Mouse (Mus musculus) frontal cortex, adult 2 months (tissue): ENCODE data around the gene Enkur. TPM values are rescaled to one million over a fixed set of nuclear protein-coding genes. Genes with fewer than 3 reads are reported as not detected.
"Not testable (repeated sequence)": the region's sequence is repeated elsewhere in the genome, so short reads cannot be mapped to it uniquely, and the experiment has no call there.

Experiments
- DNase-seq, 2 experiments: peaks; one replicate each; pipeline ENCODE4 v3.0.0; 2022; ENCODE audit warnings: low spot score in 1 of 2; ENCODE audit errors: extremely low spot score in 1 of 2
- polyA plus RNA-seq: library from polyadenylated mRNA; depleted of rRNA; stranded (reverse); fragments of >200 nt; gene quantifications from 2 replicates; pipeline ENCODE4 v1.2.3, GENCODE M21; 2012; rRNA removed

Enkur gene
- 3.7 and 4.1 TPM in 2 replicates for polyA plus RNA-seq

DNA sequence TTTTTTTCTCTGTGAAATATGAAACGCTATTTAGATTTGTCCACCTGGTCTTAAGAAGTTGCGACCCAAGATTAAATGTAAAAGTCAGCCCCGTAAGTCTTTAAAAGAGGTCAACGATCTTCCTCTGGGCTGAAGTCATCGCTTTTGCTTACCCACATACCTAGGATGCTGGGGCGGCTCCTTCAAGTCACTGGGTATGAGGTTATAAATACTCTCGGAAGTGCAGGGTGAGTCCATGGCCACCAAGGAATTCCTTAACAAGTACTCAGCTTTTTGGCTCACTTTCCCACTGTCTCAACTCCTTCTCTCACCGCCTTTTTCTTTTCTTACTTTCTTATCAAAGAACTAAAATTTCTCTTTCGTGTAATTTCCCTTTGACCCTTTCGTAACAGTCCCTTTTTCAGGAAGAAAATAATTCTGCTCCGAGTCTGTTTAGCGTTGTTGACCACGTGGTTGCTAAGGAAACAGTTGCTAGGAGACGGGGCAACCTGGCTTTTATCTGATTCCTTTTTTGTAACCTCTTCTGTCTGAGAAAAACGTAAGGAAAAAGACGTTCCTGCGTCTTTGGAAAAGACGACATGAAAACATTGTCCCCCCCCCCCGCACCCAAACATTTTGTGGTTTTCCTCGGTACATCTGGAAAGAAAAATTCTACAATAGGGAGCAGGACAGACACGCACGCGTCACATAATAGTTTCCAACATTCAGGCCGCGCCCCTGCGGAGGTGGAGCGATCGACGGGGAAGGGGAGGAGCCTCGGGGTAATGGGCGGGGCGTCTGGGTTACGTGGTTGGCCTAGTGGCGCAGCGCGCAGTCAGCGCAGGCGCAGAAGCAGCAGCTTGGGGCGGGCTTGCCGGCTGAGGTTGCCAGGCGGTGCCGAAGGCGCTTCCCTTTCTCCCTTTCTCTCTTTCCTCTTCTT is at the start of gene Enkur, which contains the start of gene Thnsl1:
Enkur (minus strand) TSS at position 454 of the 919 bp plus-strand sequence.
Thnsl1 (plus strand) TSS at position 813 of the 919 bp plus-strand sequence.
- peak; percentile 94 to 98 for DNase-seq

DNA sequence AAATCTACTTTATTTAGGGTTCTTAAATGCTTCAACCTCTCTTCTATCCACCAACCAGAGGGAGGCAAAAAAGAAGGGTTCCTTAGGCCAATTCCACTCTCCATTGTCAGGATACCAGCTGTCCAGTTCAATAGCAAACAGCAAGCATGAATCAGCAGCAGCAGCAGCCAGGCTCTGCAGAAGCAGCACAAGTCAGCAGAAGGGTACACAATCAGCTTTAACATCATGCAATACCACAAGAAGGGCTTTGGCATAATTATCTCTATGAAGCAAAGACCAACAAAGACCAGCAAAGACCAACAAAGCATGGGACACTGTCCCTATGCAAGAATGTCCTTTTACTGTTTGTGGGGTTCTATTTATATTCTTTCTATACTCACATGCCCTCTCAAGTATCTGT is 49.1 kb upstream of the Enkur start:
- DNase-seq: no peak

DNA sequence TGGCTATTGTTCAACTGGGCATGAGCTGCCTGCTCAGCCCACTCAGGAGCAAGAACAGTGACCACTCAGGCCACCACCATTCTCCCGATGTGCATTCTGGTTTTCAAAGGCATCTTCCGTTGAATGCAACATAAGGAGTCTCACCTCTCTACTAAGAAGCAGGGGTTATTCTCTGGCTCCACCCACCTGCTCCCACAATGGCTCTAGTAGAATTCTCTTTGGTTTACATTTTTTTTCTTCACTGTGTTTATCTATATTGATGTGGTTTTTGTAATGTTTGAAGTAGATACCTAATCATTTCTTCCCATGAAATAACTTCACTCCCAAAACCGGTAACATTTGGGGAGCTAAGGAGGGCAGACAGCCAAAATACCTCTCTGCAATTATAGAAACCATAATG is 48.5 kb upstream of the Enkur start:
- DNase-seq: no peak

DNA sequence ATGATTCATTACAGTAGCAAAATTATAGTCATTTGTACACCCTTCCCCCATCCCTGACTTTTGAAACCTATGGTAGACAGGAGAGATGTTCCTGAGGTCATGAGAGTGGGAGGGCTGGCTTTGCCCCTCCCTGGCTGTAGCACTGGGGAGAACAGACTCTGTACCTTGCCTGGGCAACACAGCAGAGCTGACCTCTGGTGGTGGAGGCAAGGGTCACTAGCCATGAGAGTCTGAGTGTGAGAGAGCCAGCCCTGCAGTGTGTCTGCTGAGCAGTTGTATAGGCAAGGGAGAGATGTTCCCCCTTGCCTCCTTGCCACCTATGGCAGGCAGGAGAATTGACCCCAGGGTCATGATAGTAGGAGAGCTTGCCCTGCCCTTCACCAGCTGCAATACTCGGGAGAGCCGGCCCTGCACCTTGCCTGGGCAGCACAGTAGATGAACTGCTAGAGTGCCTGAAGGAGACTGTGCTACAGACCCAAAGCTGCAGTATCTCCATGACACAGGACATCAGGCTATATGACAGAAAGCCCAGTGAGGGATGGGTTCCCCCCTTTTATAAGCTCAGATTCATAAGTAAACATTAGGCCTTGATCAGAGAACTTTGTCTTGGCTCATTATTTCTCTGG is 40.4 kb upstream of the Enkur start:
- no peak for DNase-seq

DNA sequence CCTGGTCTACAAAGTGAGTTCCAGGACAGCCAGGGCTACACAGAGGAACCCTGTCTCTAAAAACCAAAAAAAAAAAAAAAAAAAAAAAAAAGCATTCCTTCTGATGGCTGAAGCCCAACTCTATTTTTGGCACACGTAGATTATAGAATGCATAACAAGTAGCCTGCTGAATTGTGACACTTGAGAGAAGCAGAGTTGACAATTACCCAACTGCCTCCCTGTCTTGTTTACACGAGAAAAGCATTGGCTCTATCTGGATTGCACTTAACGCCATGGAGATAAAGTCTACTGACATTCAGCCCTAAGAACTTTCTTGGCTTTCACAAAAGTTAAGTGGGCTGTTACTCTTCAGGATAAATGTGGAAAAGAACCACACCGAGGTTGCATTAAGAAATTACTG is 39.8 kb upstream of the Enkur start:
- DNase-seq: no peak

DNA sequence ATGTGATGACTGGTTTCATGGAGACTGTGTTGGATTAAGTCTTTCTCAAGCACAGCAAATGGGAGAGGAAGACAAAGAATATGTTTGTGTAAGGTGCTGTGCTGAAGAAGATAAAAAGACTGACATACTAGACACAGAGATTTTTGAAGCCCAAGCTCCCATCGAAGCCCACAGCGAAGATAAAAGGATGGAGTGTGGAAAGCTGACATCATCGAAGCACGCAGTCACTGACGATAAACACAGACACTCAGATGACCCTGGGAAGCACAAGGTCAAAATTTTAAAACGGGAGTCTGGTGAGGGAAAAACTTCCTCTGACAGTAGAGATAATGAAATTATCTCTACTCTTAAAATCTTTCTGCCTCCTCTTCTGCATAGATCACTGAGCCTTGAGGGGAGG is 38.9 kb upstream of the Enkur start:
- not testable (repeated sequence) for DNase-seq

DNA sequence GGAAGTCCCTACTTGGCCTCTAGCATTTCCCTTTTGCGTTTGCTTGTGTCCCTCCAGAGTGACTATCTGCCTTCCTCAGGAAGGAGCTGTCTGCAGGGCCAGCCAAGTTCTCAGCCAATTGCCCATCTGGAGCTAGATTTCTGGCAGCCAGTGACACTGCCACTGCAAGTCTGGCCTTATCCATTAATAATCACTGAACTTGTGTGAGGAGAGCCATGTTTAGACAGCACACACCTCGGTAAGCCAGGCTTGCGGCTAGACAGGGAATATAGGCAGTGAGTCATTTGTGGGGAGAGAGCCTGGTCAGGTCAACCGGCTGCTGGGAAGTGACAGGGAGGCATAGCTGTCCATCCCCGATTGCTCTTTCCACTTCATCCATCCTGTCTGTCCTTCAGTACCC is 31.7 kb upstream of the Enkur start:
- no peak for DNase-seq

DNA sequence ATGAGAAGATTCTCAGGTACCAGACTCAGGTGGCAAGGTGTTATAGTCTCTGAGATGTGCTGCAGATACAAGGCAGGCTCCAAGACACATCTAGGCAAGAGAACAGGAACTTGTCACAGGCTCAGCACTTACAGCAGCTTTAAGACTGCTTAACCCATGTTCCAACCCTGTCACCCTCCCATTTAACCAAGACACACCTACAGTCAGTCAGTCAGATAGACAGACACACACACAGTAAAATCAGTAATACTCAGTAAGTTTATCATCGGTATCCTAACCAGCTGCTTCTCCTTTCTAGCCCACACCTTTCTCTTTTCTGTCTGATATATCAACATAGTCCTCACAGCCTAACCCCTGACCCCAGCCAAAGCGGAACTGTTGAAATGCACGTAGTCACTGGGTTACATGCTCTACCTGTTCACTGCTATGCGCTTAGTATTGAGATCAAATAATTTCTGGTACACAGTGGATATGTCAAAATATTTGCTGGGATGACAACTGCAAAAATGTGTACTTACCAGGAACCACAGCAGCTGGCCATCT is 30.8 kb upstream of the Enkur start:
- DNase-seq: no peak

DNA sequence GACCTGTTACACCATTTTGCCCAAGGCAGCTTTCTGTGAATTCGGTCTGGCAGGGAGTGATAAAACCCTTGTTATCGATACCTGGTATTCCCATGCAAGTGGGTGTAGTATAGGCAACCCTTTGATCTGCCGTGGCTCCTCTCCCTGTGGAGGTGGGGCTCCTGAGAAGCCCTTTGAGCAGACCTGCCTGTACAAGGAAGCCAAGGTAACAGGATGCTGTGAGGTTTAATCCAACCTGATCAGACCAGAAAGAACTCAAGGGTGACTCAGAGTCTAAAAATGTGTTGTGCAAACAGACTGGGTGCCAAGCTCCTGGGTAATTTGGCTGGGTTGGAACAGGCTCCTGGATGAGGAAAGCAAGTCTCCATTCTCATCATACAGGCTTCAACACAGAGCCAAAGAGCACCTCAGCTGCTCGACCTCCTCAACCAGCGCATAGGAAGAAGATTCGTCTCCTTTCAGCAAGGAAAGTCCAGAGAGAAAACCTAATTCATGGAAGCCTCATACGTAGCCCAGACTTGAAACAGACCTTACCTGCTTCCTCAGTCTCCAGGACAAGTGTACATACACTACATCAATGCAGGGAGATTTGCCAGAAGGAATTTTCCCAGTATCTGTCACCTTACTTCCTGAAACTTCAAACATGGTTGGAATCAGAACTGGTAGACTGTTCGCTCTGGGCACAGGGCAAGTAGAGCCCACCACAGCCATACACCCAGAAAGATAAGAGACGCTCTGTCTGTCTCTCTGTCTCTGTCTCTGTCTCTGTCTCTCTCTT is 29.9 kb upstream of the Enkur start:
- peak in 1 of 2 experiments; percentile 20 for DNase-seq

DNA sequence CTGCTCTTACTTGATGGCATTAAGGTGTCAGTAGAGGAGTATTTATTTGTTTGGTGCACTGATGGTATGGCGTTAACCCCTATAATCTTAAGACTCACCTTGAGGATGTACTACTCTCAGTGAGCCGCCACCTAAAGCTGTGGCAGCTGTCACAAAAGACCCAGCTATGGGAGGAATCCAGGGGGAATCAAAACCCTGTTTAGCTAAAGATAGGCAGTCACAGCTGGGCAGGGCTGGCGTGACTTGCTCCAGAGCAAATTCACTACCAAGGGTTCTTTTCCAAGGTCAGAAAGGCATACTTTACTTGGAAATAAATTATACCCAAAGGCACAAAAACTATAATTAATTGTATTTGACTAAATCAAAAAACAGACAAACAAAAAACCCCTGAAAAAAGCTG is 26.0 kb upstream of the Enkur start:
- DNase-seq: no peak

DNA sequence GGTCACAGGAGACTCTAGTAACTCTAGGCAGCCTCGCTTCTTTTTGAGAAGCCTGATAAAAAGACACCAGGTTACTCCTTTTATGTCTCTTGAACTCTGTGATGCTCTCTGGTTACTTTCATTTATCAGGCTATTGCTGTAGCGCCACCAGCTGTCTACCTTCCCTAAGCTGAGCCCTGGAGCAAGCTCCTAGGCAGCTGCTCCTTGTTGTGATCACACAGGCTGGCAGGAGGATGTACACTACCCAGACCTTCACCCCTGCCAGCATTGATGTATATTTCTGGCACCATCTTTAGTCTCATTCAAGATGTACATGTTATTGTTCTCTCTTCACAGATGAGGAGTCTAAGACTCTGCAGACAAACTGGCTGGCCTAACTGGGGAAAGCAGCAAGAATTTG is 25.1 kb upstream of the Enkur start:
- DNase-seq: no peak

DNA sequence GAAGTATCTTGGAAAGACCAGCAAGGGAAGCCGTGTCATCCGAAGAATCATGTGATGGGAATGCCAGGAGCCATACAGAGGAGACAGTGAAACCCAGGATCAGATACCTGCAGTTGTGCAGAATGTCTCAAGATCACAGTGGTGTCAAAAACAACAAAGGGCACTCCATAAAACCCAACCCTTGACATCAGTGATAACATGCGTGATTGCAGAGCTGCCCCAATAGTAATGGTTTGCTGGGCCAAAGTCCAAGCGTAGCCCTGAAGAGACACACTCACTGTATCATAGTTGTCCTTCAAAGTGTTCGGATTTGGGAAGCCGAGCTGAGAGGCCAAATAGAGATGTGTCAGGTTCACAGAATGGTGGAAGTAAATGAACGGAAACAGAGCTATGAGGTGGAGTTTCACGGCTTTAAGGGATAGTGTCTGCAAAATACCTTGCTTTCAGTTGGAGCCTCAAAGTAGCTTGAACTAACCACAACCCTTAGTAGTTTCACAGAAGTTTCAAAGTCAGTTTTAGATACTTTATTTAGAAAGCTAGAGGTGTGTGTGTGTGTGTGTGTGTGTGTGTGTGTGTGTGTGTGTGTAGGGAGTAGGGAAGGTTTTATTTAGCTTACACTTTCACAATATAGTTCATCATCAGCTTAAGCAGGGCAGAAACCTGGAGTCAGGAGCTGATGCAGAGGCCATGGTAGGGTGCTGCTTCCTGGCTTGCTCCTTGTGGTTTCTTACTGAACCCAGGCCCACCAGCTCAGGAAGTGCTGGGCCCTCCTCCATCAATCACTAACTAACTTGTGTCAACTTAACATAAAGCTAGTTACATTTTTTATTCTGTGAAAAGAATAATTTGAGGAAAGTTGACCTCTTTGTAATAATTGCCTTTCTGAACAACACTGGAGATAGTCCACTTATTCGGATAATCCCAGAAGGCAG is 17.6 kb upstream of the Enkur start:
- DNase-seq: no peak

DNA sequence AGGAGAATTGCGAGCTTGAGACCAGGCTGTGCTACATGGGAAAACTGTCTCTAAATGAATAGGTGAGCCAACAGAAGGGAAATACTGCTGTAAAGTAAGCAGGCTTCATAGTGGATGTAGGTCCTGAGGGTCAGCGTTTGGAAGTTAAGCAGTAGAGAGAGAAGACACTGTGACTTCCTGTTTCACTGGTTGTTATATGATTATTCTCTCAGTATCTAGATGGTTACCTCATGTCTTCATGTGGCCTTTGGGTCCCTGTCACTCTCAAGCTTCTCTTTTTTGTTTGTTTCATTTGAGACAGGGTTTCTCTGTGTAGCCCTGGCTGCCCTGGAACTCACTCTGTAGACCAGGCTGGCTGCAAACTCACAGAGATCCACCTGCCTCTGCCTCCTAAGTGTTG is 10.1 kb upstream of the Enkur start:
- DNase-seq: no peak

DNA sequence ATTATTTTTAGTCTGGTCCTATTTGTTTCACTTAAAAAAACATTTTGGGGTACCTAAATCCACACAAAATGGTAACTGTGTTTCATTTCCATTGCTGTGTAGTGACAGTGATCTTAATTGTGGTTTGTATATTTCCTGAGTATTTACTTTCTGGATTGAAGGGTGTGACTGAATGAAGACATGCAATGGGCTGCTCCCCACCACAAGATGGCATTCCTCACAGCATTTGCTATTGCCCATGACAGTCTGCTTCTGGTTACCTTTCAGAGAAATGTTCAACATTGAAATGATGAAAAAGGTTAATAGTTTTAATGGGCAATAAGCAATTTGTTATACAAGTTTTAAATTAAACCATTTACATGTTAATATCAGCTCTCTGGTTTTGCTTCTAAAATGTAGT is 9.2 kb upstream of the Enkur start:
- peak in 1 of 2 experiments; percentile 36 for DNase-seq

DNA sequence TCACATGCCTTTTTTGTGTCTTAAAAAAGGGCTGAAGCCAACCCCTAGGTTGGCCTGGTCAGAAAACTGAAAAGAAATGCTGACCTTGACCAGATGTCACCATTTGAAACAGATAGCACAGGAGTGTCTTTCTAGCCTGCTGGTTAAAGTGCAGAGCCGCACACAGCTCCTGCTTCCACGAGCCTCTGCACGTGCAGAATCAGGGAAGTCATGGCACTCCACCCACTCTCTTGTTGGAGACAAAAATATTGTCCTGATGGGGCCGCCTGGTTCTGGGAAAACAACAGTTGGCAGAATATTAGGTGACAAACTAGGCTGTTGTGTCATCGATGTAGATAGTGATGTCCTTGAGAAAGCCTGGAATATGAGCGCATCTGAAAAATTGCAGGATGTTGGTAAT is 6.2 kb upstream of the Enkur start:
- DNase-seq: no peak

DNA sequence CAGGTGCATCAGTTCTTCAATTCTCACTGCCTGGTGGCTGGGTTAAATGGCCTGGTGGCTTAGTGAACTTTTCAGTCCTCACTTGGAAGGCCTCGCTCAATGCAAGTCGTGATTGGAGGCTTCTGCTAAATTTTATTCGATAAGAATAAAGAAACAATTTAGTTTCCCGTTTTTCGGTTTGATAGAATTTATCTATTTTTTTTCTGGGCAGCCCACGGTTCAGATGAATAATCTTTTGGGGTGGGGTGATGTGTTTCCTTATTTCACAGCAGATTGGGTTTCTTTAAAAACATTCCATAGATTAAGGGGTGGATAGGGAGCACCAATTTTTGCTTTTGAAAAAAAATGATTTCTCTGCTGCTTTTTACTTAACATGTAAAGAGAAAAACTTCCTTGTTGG is 1.1 kb upstream of the Enkur start:
- DNase-seq: no peak

DNA sequence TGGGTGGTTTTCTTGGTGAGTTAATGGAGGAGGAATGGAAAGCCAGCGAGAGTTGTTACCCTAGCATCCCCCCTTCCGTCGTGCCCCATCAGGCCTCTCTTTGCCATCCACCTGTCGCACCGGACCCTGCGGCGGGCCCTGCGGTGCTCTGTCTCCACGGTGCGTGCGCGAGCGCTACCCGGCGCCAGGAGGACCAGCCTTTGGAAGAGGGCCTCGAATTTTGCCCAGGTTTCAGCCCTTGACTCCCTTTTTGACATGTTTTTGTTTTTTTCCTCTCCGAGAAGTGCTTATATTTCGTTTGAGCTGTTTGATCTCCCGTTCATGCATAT is 630 bp upstream of the Enkur start:
- DNase-seq: no peak

DNA sequence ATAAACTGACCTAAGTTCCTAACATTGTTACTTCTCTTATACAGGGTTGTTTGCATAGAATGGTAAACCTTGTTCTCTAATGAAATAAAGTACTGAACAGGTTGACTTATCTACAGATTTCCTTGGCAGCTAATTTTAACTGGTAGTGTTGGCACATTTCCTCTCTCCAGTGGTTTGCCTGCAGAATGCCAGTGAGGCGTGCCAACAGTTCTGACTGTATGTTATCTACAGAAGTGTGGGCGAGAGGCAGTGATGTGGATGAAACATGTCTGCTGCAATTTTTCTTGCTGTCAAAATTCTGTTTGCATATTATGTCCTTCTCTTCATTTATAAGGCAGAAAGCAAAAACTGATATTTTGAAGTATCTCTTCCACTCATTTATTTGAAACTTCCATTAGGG is 2.4 kb downstream of the Enkur start:
- DNase-seq: peak in 1 of 2 experiments; percentile 40

DNA sequence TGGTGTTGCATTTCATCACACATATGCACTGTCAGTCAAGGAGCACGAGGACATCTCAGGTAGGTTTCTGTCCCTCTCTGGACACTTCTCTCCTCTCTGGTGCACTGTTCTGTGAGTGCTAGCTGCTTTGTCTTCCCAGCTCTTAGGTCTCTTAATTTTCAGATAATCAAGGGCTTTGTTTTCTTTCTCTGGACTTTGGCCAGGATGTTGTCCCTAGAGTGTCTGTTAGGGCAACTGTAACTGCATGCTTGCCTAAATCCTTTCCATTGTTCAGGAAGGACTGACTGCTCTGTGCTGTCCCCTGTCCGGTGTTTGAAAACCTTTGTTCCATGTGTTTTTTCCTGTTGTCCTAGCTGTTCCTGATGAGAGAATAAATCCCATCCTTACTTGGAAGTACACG is 6.1 kb downstream of the Enkur start:
- DNase-seq: no peak

DNA sequence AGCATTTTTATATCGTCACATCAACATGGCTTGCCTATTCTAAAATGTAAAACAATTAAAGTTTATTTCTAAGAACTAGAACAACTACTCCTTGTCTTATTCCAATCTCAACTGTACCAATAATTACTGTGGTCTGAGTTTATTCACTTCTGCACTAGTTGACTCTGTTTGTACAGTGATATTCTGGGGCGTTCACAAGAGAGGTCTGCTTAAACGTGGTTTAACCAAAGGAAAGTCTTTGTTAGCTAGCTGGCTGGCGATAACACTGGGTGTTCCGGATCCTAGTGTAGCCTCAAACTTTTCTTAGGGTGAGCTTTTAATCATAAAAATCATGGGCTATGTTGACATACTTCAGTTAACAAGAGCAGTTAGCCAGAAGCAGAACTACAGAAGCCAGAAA is 9.9 kb downstream of the Enkur start:
- DNase-seq: no peak
